Mouse (Mus musculus): ENCODE data around the gene Msrb3. TPM values are rescaled to one million over a fixed set of nuclear protein-coding genes. Genes with fewer than 3 reads are reported as not detected.

The Msrb3 gene
- polyA plus RNA-seq, 1 experiment from 2014 or later: 9.5 TPM

- Histone ChIP-seq H3K9ac (no peak overlapping the region), H3K27ac (replicated peaks) (no peak overlapping the region; the same call in 1 of the 2 replicates), H3K4me3 (replicated peaks) (0 out of 2 replicates have a peak overlapping the region, but pooled peaks have one; percentile 3), H3K9me3 (replicated peaks) (no peaks in the 10 kb centered on the region), H3K36me3 (no peaks in the 10 kb centered on the region), H3K4me2 (replicated peaks) (0 out of 2 replicates have a peak overlapping the region, but pooled peaks have one; percentile 17), H3K27me3 (no peaks in the 10 kb centered on the region), H3K4me1 (peaks cover 33% of the 10 kb centered on the region)
- 55% methylated on average over 20 of the region's 20 CpGs for WGBS
- ATAC-seq (ENCODE audit: insufficient number of reproducible peaks, low FRiP score, low TSS enrichment, low read depth): no peak
Observed at GRCm38 (mm10) chr10:120876549-120877270, 22.2 kb downstream of the Msrb3 start.

- 19% methylated on average over 26 of the region's 26 CpGs for WGBS
- peaks cover 33% of the 10 kb centered on the region for H3K4me1 ChIP-seq
- ATAC-seq (ENCODE audit: insufficient number of reproducible peaks, low FRiP score, low TSS enrichment, low read depth): peak; percentile 67
Observed at GRCm38 (mm10) chr10:120875672-120876463, 23.0 kb downstream of the Msrb3 start.

GRCm38 (mm10) chr10:120874261-120874660, 24.6 kb downstream of the Msrb3 start:
- Histone ChIP-seq H3K9me3 (replicated peaks) (no peaks in the 10 kb centered on the region), H3K9ac (no peak overlapping the region), H3K4me3 (replicated peaks) (no peak overlapping the region), H3K27ac (replicated peaks) (no peak overlapping the region), H3K36me3 (no peaks in the 10 kb centered on the region), H3K4me2 (replicated peaks) (no peak overlapping the region), H3K4me1 (peaks cover 33% of the 10 kb centered on the region), H3K27me3 (no peaks in the 10 kb centered on the region)
- no peak for ATAC-seq (ENCODE audit: insufficient number of reproducible peaks, low FRiP score, low TSS enrichment, low read depth)
- 35% methylated on average over 12 of the region's 12 CpGs for WGBS

More at GRCm38 (mm10) chr10:120875672-120876463, 23.0 kb downstream of the Msrb3 start:
- peak overlapping the region; percentile 17; the same call in 1 of the 2 replicates for H3K4me2 ChIP-seq (replicated peaks)
- no peaks in the 10 kb centered on the region for H3K9me3 ChIP-seq (replicated peaks)
- no peak overlapping the region for H3K9ac ChIP-seq
- H3K4me3 ChIP-seq (replicated peaks): 0 out of 2 replicates have a peak overlapping the region, but pooled peaks have one; percentile 3
- no peaks in the 10 kb centered on the region for H3K36me3 ChIP-seq
- H3K27me3 ChIP-seq: no peaks in the 10 kb centered on the region
- no peak overlapping the region for H3K27ac ChIP-seq (replicated peaks)

GRCm38 (mm10) chr10:120873646-120874201, 25.2 kb downstream of the Msrb3 start:
- 54% methylated on average over 8 of the region's 8 CpGs for WGBS
- Histone ChIP-seq H3K27ac (replicated peaks) (no peak overlapping the region), H3K36me3 (no peaks in the 10 kb centered on the region), H3K27me3 (no peaks in the 10 kb centered on the region), H3K9ac (no peak overlapping the region), H3K4me2 (replicated peaks) (no peak overlapping the region), H3K4me3 (replicated peaks) (no peak overlapping the region), H3K9me3 (replicated peaks) (no peaks in the 10 kb centered on the region), H3K4me1 (peaks cover 33% of the 10 kb centered on the region)
- no peak for ATAC-seq (ENCODE audit: insufficient number of reproducible peaks, low FRiP score, low TSS enrichment, low read depth)

GRCm38 (mm10) chr10:120872483-120872862, 26.4 kb downstream of the Msrb3 start:
- no peak overlapping the region for H3K27ac ChIP-seq (replicated peaks)
- 8% methylated on average over 13 of the region's 13 CpGs for WGBS
- H3K9ac ChIP-seq: no peak overlapping the region
- ATAC-seq (ENCODE audit: insufficient number of reproducible peaks, low FRiP score, low TSS enrichment, low read depth): peak; percentile 51; the same call in 1 of the 2 replicates
- peaks cover 33% of the 10 kb centered on the region for H3K4me1 ChIP-seq
- H3K9me3 ChIP-seq (replicated peaks): no peaks in the 10 kb centered on the region
- H3K4me2 ChIP-seq (replicated peaks): peak overlapping the region; percentile 47
- H3K4me3 ChIP-seq (replicated peaks): peak overlapping the region; percentile 28
- H3K36me3 ChIP-seq: no peaks in the 10 kb centered on the region
- no peaks in the 10 kb centered on the region for H3K27me3 ChIP-seq

- Histone ChIP-seq H3K9ac (no peak overlapping the region), H3K4me1 (peaks cover 31% of the 10 kb centered on the region), H3K27me3 (no peaks in the 10 kb centered on the region), H3K9me3 (replicated peaks) (no peaks in the 10 kb centered on the region), H3K36me3 (no peaks in the 10 kb centered on the region), H3K27ac (replicated peaks) (no peak overlapping the region), H3K4me3 (replicated peaks) (peak overlapping the region; percentile 28), H3K4me2 (replicated peaks) (peak overlapping the region; percentile 47)
- 51% methylated on average over 22 of the region's 22 CpGs for WGBS
- ATAC-seq (ENCODE audit: insufficient number of reproducible peaks, low FRiP score, low TSS enrichment, low read depth): no peak
Observed at GRCm38 (mm10) chr10:120871630-120872482, 27.0 kb downstream of the Msrb3 start.

GRCm38 (mm10) chr10:120871096-120871495, 27.8 kb downstream of the Msrb3 start:
- Histone ChIP-seq H3K36me3 (no peaks in the 10 kb centered on the region), H3K4me1 (peaks cover 28% of the 10 kb centered on the region), H3K27ac (replicated peaks) (no peak overlapping the region), H3K4me2 (replicated peaks) (no peak overlapping the region), H3K9me3 (replicated peaks) (no peaks in the 10 kb centered on the region), H3K4me3 (replicated peaks) (no peak overlapping the region), H3K27me3 (no peaks in the 10 kb centered on the region), H3K9ac (no peak overlapping the region)
- 85% methylated on average over 14 of the region's 14 CpGs for WGBS
- ATAC-seq (ENCODE audit: insufficient number of reproducible peaks, low FRiP score, low TSS enrichment, low read depth): no peak

- H3K4me1 ChIP-seq: peaks cover 21% of the 10 kb centered on the region
- no peak overlapping the region for H3K9ac ChIP-seq
- no peaks in the 10 kb centered on the region for H3K9me3 ChIP-seq (replicated peaks)
- H3K27ac ChIP-seq (replicated peaks): no peak overlapping the region
- H3K27me3 ChIP-seq: no peaks in the 10 kb centered on the region
- 90% methylated on average over 22 of the region's 22 CpGs for WGBS
- ATAC-seq (ENCODE audit: insufficient number of reproducible peaks, low FRiP score, low TSS enrichment, low read depth): no peak
- H3K36me3 ChIP-seq: no peaks in the 10 kb centered on the region
- H3K4me2 ChIP-seq (replicated peaks): no peak overlapping the region
- H3K4me3 ChIP-seq (replicated peaks): no peak overlapping the region
Observed at GRCm38 (mm10) chr10:120869241-120869775, 29.6 kb downstream of the Msrb3 start.

- H3K4me3 ChIP-seq (replicated peaks): no peak overlapping the region
- H3K27me3 ChIP-seq: no peaks in the 10 kb centered on the region
- H3K27ac ChIP-seq (replicated peaks): no peak overlapping the region
- no peak overlapping the region for H3K9ac ChIP-seq
- no peaks in the 10 kb centered on the region for H3K9me3 ChIP-seq (replicated peaks)
- no peak for ATAC-seq (ENCODE audit: insufficient number of reproducible peaks, low FRiP score, low TSS enrichment, low read depth)
- H3K36me3 ChIP-seq: no peaks in the 10 kb centered on the region
- H3K4me1 ChIP-seq: peaks cover 3% of the 10 kb centered on the region; the same call in 1 of the 2 replicates
- no peak overlapping the region for H3K4me2 ChIP-seq (replicated peaks)
- 6% methylated on average over 9 of the region's 9 CpGs for WGBS
Observed at GRCm38 (mm10) chr10:120864446-120864845, 34.5 kb downstream of the Msrb3 start.

- ATAC-seq (ENCODE audit: insufficient number of reproducible peaks, low FRiP score, low TSS enrichment, low read depth): no peak
- no peaks in the 10 kb centered on the region for H3K9me3 ChIP-seq (replicated peaks)
- no peak overlapping the region for H3K4me3 ChIP-seq (replicated peaks)
- peaks cover 17% of the 10 kb centered on the region for H3K4me1 ChIP-seq
- H3K9ac ChIP-seq: no peak overlapping the region
- H3K4me2 ChIP-seq (replicated peaks): no peak overlapping the region
- no peaks in the 10 kb centered on the region for H3K36me3 ChIP-seq
- 95% methylated on average over 12 of the region's 12 CpGs for WGBS
- no peak overlapping the region for H3K27ac ChIP-seq (replicated peaks)
- H3K27me3 ChIP-seq: no peaks in the 10 kb centered on the region
Observed at GRCm38 (mm10) chr10:120861674-120862073, 37.2 kb downstream of the Msrb3 start.

Data from embryonic facial prominence, embryonic 15.5 days (tissue).